Mouse (Mus musculus) bone marrow, adult 2 months (tissue): ENCODE data around the gene Sstr2. TPM values are rescaled to one million over a fixed set of nuclear protein-coding genes. Genes with fewer than 3 reads are reported as not detected.

ENCODE experiments used
- H3K27ac ChIP-seq: fragments of 200-500 bp; 2 replicates; pipeline ENCODE4 v1.5.1; 2012; ENCODE audit warnings: low read depth, mild to moderate bottlenecking, control low read depth, inconsistent platforms, low read length; ENCODE audit not compliant: control insufficient read depth, poor library complexity, insufficient read depth
- H3K4me1 ChIP-seq: fragments of 200-500 bp; 2 replicates; pipeline ENCODE4 v1.6.1; 2011; ENCODE audit warnings: low read length; ENCODE audit not compliant: control insufficient read depth, insufficient read depth
- H3K4me3 ChIP-seq: fragments of 200-500 bp; replicated peaks from 2 replicates; pipeline ENCODE3; 2011; ENCODE audit warnings: mild to moderate bottlenecking, low read depth, low read length, control low read depth; ENCODE audit not compliant: control insufficient read depth
- CTCF ChIP-seq: fragments of 200-500 bp; IDR thresholded peaks from 2 replicates; pipeline ENCODE4 v1.5.1; 2011; ENCODE audit warnings: low read length, control low read depth; ENCODE audit not compliant: control insufficient read depth, insufficient read depth
- POLR2A ChIP-seq: fragments of 200-500 bp; IDR thresholded peaks from 2 replicates; pipeline ENCODE4 v1.6.1; 2011; ENCODE audit warnings: low read depth, mild to moderate bottlenecking, control low read depth, low read length, borderline replicate concordance; ENCODE audit not compliant: control insufficient read depth
- WGBS: fragments of 180-500 bp; shearing (Covaris S2); methylation state at CpG from one replicate; pipeline ENCODE4 v1.1.7; 2018; 5-methylcytosine and 5-hydroxymethylcytosine counted together
- polyA plus RNA-seq: library from polyadenylated mRNA; stranded (reverse); fragments of >200 nt; gene quantifications from 2 replicates; pipeline ENCODE4 v1.2.4, GENCODE M21; 2011; ENCODE audit warnings: low replicate concordance; ENCODE audit not compliant: missing spikeins, insufficient read depth, insufficient read length

Sstr2 gene
- not detected in 2 replicates for polyA plus RNA-seq

DNA sequence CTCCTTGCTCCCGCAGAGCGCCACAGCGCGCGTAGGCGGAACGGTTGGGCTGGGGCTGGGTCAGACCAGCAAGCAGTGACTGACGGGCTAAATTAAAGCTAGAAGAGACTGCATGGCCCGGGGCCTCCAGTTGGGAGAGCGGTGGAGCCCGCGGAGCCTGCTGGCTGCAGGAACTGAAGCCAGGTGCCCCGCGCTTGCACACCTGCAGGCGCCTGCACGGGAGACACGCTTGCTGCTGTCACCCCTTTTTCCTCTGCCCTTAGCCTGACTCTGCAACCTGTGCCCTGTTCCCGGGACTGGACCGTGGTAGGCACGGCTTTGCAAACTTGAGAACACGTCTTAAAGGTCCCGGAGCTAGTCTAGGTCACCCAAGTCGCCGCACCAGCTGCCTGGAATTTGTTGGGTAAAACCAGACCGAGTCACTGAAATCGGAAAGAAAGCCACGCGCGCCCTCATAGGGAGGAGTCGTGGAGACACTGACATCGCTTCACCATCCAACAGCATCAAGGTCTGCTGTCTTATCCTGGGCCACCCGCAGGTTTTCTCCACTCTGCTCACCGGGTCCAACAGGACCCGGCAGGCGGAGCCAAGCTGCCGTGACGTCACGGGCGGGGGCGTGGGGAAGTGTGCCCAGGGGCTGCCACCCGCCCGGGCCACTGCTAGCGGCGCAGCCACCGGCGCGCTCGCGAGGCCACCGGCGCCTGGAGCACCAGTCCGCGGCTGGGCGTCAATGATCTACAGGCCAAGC is at the start of gene Sstr2:
Gene Sstr2 (plus strand): TSS at position 671 of the 748 bp plus-strand sequence.
- Histone ChIP-seq H3K27ac (no peak within 1 kb of the TSS; the same call in 1 of the 2 replicates), H3K4me1 (no peaks in the 10 kb centered on the region; the same call in 1 of the 2 replicates), H3K4me3 (peak within 1 kb of the TSS; percentile 49)
- TF ChIP-seq CTCF: no peak
- TF ChIP-seq POLR2A: no peak
- WGBS: under 1% methylated on average over 54 of the region's 54 CpGs

DNA sequence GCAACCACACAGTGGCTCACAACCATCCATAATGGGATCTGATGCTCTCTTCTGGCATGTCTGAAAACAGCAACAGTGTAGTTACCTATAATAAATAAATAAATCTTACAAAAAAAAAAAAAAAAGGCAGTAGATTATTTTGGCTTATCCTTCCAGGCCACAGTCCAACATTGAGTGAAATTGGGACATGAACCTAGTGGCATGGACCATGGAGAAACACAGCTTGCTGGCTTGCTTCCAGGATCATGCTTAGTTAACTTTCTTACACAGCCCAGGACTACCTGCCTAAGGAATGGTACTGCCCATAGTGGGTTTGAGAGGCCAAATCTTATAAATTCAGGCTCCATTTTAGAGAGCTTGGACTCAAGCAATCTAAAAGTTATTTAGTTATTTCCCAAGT is 47.5 kb upstream of the Sstr2 start:
- Histone ChIP-seq H3K27ac (no peak overlapping the region), H3K4me3 (no peak overlapping the region), H3K4me1 (no peaks in the 10 kb centered on the region)
- TF ChIP-seq POLR2A (no peak), CTCF (no peak)

DNA sequence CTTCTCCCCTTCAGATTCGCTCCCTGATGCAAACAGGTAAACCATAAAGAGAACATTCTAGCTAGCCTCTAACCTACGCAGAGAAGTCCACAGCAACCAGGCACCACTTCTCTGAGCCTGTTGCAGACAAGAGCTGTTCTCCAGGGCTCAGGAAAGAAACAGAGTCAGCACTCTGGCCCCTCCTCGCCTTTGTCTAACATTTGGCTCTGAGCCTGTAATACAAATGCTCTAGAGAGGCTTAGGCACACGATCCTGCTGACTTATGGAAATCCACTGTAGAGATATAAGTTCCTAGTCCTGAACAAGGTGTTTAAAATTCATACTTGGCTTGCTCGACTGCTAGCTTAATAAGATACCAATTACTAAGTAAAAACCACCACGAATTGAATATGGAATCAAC is 46.5 kb upstream of the Sstr2 start:
- no peak for TF ChIP-seq POLR2A
- no peak for TF ChIP-seq CTCF
- WGBS: 80% methylated on average over 6 of the region's 6 CpGs
- Histone ChIP-seq H3K4me3 (no peak overlapping the region), H3K4me1 (no peaks in the 10 kb centered on the region), H3K27ac (no peak overlapping the region)

- 81% methylated on average over 4 of the region's 4 CpGs for WGBS
- TF ChIP-seq POLR2A (no peak), CTCF (no peak)
- Histone ChIP-seq H3K4me1 (no peaks in the 10 kb centered on the region), H3K4me3 (no peak overlapping the region), H3K27ac (no peak overlapping the region)
These were observed 41.9 kb upstream of the Sstr2 start for GRCm38 (mm10) chr11:113577221-113577620.

DNA sequence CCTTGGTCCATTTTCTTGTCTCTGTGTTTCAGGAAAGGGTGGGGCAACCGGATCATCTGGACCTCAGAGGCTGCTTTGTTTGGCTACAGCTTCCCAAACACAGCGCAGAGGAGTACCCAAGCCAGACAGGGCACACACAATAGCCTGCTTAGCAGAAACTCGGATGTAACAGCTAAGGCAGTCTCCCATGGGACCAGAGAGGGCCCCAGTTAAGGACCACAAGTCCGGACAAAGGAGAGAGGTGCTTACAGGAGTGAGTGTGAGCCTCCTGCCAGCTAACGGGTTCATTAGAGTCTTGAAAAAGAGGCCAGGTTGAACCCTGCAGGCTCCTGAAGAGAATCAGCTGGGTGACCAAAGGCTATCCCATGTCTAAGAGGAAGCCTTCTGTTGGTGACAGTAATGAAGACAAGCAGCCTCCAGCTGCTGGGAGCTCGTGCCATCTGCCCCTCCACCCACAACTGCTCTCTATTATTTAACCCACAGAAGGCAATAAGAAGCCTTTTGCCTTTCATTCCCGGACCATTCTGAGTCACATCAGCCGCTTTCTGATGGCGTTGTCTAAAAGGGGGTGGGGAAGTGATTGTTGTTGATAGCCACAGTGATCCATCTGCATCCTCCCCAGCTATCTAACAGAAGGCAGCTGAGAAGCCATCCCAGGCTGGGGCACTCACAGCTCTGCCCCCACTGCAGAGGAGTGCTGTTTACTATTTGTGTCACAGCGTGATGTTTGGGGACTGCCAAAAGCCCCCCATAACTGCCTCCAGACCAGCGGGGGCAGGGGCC is 35.1 kb upstream of the Sstr2 start:
- Histone ChIP-seq H3K4me3 (no peak overlapping the region), H3K4me1 (no peaks in the 10 kb centered on the region; the same call in 1 of the 2 replicates), H3K27ac (no peak overlapping the region)
- 75% methylated on average over 11 of the region's 11 CpGs for WGBS
- TF ChIP-seq CTCF (no peak), POLR2A (no peak)

DNA sequence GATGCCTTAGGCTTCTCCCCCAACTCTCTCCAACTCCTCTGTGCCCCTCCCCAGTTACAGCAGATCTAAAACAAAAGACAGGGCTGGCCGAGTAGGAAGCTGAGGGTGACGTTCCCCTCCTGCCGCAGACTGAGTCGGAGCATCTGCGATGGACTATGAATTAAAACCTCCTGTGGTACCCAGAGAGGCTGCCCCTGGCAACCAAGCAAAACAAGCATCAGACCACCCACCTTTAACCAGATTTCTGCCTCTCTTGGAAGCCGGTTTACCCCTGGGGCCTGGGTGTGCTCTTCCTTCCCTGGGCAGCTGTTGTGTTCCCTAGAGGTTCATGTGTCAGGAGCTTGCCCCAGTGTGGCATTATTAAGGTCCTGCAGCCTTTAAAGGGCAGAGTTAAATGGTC is 32.7 kb upstream of the Sstr2 start:
- H3K27ac ChIP-seq: no peak overlapping the region
- WGBS: 82% methylated on average over 6 of the region's 6 CpGs
- no peaks in the 10 kb centered on the region; the same call in 1 of the 2 replicates for H3K4me1 ChIP-seq
- H3K4me3 ChIP-seq: no peak overlapping the region
- TF ChIP-seq CTCF (no peak), POLR2A (no peak)

DNA sequence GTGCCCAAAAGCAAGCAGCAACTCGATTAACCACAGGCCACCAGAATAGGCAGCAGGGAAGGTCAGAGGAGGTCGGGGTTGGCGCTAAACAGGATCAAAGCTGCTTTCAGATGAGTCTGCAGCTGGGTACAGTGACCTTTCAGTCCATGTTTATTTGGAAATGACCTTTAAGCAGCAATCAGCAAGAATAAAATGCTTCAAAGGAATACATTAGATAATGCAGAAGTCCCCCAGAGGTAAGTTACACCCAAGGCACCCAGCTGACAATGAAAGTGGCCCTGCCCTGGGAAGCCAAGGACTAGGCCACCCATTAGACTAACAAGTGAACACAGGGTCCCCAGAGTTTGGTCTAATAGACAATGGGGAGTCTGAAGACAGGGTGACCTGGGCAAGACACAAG is 30.2 kb upstream of the Sstr2 start:
- TF ChIP-seq POLR2A (no peak), CTCF (no peak)
- no peaks in the 10 kb centered on the region; the same call in 1 of the 2 replicates for H3K4me1 ChIP-seq
- H3K27ac ChIP-seq: no peak overlapping the region
- H3K4me3 ChIP-seq: no peak overlapping the region
- WGBS: 68% methylated on average over 3 of the region's 3 CpGs

DNA sequence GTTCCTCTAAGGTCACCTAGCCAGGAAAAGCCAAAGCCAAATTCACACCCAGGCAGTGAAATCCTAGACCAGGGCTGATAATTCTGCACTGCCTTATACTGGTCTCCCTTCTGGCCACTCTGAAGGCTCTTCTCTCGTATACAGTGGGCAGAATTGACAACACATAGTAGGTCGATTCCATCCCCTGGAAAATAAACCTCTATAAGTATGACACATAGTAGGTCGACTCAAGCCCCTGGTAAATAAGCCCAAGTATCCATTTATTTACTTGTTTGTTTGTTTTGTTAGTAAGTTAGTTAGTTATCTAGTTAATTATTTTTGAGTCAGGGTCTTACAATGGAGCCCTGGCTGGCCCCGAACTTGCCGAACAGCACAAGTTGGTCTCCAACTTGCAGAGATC is 24.0 kb upstream of the Sstr2 start:
- Histone ChIP-seq H3K4me3 (no peak overlapping the region), H3K27ac (no peak overlapping the region), H3K4me1 (no peaks in the 10 kb centered on the region)
- WGBS: 76% methylated on average over 5 of the region's 5 CpGs
- TF ChIP-seq POLR2A: no peak
- no peak for TF ChIP-seq CTCF
